Mouse (Mus musculus) gastrocnemius, postnatal 10 days (tissue): ENCODE results near the gene Ip6k3. TPM values are rescaled to one million over a fixed set of nuclear protein-coding genes. Genes with fewer than 3 reads are reported as not detected.

Experiments
- DNase-seq: peaks from one replicate; pipeline ENCODE4 v3.0.0; 2021; ENCODE audit warnings: mixed read lengths
- long read RNA-seq, 2 experiments: library from polyadenylated mRNA; stranded (forward); transcript quantifications; one replicate each; pipeline ENCODE4 v2.0.0; 2021
- total RNA-seq, 2 experiments: library from RNA; stranded (reverse); gene quantifications; 2 replicates each; pipeline ENCODE4 v1.2.3; 2021

Gene Ip6k3
- 10 to 100 TPM; 63.5 to 81.2 TPM for total RNA-seq
- long read RNA-seq, experiment 1, transcript Ip6k3-201 (6 exons, 2,342 nt): major isoform, 119 of 158 reads
- long read RNA-seq, experiment 1, partial matches to known transcripts: 30 of 158 reads
- long read RNA-seq, experiment 1, other reads (novel, unspliced or antisense): 9 of 158 reads
- long read RNA-seq, experiment 2, transcript Ip6k3-201 (6 exons, 2,342 nt): major isoform, 125 of 179 reads
- long read RNA-seq, experiment 2, partial matches to known transcripts: 31 of 179 reads
- long read RNA-seq, experiment 2, other reads (novel, unspliced or antisense): 23 of 179 reads

DNA sequence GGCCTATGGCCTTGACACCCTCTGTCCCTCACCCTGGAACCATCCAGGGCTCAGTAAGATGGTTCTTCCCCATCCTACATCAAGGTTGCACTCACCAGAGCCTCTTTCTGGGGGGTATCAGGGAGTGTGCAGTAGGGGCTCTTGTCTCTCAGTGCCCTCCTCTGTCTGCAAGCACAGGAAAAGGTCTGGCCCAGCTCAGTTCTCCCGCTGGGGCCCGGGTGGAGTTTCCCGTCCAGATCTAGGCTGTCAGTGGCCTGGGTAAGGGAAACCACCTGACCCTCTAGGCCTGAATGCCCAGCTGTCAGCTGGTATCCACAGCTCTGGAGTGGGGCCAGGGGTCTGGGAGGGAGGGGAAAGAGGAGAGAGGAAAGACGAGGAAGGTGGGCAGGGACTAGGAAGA is at the start of gene Ip6k3:
Ip6k3 (minus strand) TSS at position 251 of the 400 bp plus-strand sequence.
- DNase-seq: peak; percentile 77

DNA sequence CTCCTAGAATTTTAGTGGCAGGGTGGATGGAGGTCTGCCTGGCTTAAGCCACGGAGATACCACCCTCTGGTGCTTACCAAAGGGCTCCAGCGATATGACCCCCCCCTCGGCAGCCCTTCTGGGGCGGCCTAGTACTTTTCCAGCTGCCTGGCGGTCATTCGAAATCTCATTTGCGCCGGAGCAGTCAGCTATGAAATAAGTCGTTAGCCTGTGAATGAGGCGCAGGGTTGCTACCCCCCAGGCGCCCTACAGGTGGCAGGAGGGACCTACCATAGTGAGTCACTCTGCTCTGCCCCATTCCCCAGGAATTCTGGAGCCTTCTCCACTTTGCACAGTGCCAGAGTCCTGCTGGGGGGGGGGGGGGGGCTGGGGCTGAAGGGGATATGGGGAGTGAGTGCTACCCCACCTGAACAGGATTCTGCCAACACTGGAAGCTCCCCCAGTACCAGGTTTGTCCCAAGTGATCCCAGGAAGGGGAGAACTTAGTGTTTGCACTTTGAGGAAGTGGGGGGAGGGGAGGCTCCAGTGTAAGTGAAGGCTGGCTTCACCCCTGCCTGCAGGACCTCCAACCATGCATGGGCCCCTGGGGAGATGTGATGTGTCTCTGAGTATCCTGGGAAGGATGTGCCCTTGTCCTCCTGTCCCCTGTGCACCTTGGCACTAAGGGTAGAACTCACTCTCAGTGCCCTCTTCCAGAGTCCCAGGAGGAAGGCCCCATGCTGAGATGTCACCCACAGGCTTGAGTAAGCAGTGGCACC is 45.4 kb upstream of the Ip6k3 start:
- peak; percentile 61 for DNase-seq

- no peak for DNase-seq
These were observed 44.4 kb upstream of the Ip6k3 start for GRCm38 (mm10) chr17:27212006-27212405.

DNA sequence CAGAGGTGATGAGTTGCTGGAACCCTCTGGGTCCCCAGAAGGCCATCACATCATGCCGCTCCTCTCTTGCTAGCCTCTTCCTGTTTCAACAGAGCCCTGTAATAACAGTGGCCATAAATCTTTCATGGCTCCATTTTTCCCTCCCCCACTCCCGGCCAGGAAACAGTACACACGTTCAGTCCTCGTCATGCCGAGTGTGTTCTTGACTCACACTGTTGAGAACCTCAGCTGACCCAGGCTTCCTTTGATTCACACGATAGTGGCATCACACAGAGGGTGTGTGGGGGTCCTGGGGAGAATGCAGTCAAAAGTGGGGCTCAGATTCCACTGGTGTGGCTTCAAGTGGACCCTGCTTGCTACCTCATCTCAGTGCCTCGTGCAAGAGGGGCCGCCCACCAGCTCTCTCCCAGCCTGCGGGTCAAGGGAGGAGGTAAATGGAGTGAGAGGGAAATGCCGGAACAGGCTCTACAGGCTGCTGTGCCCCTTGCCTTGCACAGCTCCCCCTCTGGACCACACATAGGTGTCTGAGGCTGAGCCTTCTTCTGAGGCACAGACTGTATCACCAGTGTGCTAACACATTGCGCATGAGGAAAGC is 39.6 kb upstream of the Ip6k3 start:
- DNase-seq: no peak

DNA sequence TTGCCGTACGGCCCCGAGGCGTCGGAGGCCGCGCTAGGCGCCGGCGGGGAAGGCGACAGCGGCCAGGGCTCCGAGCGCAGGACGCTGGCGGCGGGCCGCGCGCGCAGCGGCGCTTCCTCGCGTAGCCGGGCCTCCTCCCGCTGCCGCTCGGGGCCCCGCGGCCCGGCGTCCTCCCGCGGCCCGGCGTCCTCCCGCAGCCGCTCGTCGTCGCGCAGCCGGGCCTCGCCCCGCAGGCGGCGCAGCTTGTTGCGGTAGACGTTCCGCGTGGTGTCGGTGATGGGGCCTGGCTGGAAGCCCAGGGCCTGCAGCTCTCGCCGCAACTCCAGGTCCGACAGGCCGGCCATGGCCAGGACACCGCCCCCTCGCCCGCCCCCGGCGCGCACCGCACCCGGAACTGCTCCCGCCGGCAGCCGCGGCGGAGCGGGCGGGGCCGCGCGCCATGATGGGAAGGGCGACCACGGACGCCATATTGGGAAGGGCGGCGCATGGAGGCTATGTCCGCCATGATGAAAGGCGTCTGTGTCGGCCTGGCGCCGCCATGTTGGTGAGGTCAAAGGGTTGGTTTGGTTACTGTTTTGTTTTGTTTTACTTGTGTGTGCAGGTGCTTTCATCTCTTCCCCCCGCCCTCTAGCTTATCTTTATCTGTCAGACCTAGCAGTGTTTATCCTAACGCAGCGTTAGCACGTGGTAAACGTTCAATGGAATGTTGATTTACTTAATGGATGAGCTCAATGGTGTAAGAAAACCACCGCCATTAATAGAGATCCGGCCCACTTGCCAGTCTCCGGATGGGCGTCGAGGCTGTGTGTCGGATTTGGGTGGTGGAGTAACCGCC is 36.7 kb upstream of the Ip6k3 start, which contains the start of gene Lemd2:
Lemd2 (minus strand) TSS at position 395 of the 835 bp plus-strand sequence.
- DNase-seq: peak; percentile 96

DNA sequence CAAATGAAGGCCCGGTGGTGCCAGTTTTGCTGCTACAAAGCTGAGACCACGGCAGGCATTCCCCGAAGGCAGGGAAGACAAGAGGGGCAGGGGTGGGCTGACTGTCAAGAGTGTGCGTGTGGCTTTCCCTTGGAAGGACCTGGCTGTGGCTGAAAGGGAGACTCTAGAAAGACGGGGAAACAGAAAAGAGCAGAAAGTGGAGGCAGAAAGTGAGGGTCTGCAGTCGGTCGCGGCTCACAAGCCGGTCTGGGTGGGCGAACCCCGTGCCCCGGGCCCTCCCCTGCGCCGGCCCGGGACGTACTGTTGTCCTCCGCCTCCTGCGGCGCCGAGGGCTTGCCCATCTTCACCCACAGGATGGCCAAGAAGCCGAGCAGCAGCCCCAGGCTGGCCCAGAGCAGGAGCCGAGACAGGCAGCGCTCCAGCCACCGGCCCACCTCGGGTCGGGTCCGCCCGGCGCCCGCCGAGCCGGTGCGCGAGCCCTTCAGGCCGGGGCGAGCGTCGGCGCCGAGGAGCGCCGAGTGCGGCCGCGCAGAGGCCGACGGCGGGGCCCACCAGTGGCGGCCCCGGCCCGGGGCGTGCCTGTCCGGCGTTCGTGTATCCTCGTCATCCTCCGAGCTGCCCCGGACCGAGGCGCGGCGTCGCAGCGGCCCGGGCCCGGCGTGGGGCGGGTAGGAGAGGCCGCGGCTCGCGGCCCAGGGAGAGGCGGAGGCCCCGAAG is 35.9 kb upstream of the Ip6k3 start:
- peak; percentile 49 for DNase-seq

DNA sequence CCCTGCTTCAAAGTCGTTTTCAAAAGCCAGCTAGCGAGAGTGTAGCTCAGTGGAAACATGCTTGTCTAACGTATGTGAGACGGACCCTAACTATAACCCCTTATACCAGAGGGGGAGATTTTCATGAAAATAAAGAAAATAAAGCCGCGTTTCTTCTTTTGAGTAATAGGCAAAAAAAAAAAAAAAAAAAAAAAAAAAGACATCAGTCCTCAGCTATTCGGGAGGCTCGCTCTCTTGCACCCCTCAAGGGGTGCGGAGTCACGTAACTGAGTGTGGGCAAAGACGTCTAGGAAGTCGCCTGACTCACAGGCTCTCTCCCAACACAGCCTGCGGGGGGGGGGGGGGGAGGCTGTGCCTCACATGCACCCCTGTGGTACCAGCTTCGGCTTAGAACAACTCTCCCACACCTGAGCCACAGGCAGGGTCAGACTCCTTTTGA is 35.3 kb upstream of the Ip6k3 start:
- DNase-seq: no peak

DNA sequence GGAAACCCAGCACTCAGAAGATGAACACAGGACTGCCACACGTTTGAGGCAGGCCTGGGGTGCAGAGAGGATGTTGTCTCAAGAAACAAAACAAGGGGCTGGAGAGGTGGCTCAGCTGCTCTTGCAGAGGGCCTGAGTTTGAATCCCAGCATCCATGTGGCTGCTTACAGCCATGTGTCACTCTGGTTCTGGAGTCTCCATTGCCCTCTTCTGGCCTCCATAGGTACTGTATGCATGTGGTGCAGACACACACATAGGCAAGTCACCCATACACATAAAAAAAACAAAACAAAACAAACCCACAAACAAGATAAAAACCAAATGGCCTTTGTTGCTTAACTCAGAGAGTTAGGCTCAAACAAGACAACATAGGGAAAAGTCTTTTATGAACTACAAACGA is 34.4 kb upstream of the Ip6k3 start:
- no peak for DNase-seq

- no peak for DNase-seq
These were observed 33.2 kb upstream of the Ip6k3 start for GRCm38 (mm10) chr17:27200801-27201200.

DNA sequence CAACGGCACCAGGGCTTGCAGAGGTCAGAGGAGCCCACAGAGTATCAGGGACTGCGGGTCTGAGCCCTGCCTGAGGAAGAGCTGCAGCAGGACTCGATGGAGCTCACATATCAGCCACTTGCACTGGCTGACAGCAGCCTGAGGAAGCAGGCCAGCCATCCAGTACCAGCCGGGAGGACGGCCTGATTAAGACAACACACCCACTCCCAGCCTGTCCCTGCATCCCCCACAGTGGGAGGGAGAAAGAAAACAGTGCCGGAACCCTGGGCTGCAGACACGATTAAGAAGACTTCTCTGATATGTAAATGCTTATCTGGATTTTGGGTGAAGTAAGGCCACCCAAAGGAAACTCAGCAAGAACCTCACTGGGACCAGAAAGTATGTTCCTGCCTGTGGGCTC is 32.3 kb upstream of the Ip6k3 start:
- no peak for DNase-seq

GRCm38 (mm10) chr17:27199205-27199604 is 31.6 kb upstream of the Ip6k3 start:
- DNase-seq: no peak

DNA sequence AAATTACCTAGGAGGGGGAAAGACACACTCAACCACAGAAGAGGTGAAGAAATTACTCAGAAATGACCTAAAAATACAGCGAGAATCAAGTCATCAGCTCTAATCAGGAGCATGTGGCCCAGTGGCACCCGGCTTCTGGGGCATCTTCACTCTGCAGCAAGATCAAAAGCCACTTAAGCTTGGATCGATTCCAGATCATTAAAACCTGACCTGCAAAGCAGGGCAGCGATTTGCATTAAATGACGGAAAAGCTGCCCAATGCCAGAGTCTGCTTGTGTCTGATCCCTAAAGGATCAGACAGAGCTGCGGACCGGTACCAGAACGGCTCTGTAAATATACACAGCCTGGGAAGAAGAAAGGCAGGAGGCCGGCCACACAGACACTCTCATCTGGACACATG is 28.6 kb upstream of the Ip6k3 start:
- no peak for DNase-seq

DNA sequence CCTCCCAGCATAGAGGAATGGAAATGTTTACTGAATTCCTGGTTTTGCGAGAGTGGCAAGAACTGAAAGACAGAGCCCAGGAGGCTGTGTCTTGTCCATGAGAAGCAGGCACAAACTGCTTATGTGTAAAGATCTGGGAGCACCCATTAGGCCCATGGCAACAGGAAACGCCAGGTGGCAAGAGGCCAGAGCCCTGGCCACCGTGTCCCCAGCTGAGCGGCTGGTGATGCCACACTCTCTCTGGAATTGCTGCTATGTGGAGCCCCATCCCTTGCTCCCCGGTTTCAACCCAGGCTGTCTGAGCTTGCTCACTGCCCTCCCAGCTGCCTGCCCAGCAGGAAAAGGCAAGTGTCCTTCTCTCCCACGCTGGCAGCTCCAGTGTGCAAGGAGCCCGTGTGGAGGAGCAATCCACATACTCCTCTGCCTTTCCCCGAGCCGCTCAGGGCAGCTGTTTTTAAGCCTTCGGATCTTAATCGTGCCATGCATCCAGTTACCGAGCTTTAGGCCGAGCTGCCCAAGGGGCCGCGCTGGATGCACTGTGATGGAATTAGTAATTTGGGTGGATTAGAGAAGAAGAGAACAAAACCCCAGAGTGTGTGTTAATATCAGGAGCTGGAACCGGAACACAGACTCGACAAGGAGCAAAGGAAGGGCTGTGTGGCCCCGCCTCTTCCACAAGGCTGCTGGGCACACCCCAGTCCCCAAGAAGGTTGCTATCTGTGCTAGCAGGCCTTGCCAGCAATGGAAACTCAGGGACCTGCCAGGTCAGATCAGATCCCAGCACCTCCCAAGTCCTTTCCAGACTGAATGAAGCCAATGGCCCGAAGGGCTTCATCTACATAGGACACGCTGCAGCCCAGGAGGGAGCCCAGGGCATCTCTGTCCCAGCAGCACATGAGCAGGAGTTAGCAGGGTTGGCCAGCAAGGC is 26.9 kb upstream of the Ip6k3 start:
- peak; percentile 61 for DNase-seq

DNA sequence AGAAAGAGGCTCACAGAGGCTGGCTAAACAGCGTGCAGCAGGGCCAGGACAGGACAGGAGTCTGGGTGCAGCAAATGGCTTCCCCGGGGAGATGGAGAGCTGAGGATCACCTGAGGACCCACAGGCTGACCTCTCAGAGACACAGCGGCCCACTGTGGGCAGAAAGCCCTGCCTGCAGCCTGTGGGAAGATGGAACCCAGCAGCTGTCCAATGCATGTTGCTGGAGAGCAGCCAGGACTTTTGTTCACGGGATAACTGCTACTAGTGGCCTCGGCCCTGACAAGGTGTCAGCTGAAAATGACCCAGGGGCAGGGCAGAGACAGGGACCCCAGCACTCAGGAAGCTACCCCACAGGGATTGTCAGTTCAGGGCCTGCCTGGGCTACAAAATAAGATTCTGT is 24.2 kb upstream of the Ip6k3 start:
- no peak for DNase-seq

GRCm38 (mm10) chr17:27191189-27191588 is 23.6 kb upstream of the Ip6k3 start:
- DNase-seq: no peak

DNA sequence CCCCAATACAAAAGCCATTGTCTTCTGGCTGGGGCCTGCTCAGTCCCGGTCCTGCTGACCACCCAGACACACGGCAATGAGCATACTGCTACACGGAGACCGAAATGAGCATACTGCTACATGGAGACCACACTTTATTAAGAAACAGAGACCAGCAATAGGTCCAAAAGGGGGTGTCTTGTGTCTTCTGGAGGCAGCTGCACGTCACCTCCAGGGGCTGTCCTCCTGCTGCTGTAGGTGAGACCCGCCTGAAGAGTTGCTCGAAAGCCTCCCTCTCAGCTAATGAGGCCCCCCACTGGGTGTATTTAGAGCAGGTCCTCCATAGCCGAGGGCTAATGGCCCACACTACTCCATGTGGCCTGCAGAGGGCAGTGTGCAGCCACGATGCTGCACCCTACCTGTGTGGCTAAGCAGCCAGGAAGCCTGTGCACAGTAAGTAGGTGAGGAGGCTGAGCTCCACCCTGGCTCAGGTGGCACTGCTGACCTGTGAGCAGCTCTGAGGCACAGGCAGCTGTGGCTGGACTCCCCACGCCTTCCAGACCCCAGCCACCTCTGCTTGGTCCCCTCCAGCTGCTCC is 22.1 kb upstream of the Ip6k3 start:
- DNase-seq: peak; percentile 60

- DNase-seq: no peak
These were observed 21.3 kb upstream of the Ip6k3 start for GRCm38 (mm10) chr17:27188883-27189282.

GRCm38 (mm10) chr17:27187059-27187458 is 19.5 kb upstream of the Ip6k3 start:
- DNase-seq: no peak

DNA sequence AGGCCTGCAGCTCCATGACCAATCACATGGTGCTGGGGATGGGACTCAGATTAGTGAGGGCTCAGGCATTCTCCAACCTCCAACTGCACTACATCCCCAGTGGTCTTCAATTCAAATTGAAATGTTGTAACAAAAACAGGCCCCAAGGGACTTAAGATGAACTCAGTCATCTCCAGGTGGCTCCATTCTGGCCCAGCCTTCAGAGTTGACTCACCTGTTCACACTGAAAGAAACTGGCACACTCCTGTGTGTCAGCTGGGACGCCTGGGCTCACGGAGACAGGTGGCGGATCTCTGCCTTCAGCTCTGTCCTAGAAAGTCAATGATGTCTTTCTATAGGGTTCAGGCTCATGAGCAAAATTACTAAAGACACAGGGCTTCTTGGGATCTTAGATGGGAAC is 18.5 kb upstream of the Ip6k3 start:
- no peak for DNase-seq

GRCm38 (mm10) chr17:27183667-27184292 is 16.2 kb upstream of the Ip6k3 start:
- no peak for DNase-seq
